Mouse (Mus musculus) forebrain, embryonic 11.5 days (tissue): ENCODE measurements around the gene Gsk3a. TPM values are rescaled to one million over a fixed set of nuclear protein-coding genes. Genes with fewer than 3 reads are reported as not detected.

ENCODE experiments used
- ATAC-seq: fragments of 200-750 bp; cut with Nextera tagmentation; replicated peaks from 2 replicates; pipeline ENCODE4 v1.8.0; 2017; ENCODE audit warnings: moderate TSS enrichment; ENCODE audit not compliant: low FRiP score
- DNase-seq: peaks from one replicate; pipeline ENCODE4 v3.0.0-alpha.2; 2017; ENCODE audit warnings: low spot score
- H3K27ac ChIP-seq: fragments of 300-500 bp; sonication (generic); 2 replicates; pipeline ENCODE4 v1.5.1; 2014; ENCODE audit warnings: low read depth, low read length
- H3K27me3 ChIP-seq: fragments of 300-500 bp; sonication (generic); 2 replicates; pipeline ENCODE4 v1.6.1; 2014; ENCODE audit warnings: mild to moderate bottlenecking, low read length, mixed read lengths; ENCODE audit not compliant: control insufficient read depth, insufficient read depth
- H3K36me3 ChIP-seq: fragments of 300-500 bp; sonication (generic); 2 replicates; pipeline ENCODE4 v1.6.1; 2014; ENCODE audit warnings: mild to moderate bottlenecking, low read length, moderate library complexity, mixed read lengths; ENCODE audit not compliant: control insufficient read depth, insufficient read depth
- H3K4me1 ChIP-seq: fragments of 300-500 bp; sonication (generic); replicated peaks from 2 replicates; pipeline ENCODE4 v1.6.1; 2014; ENCODE audit warnings: low read length, mixed read lengths; ENCODE audit not compliant: control insufficient read depth, insufficient read depth
- H3K4me2 ChIP-seq: fragments of 300-500 bp; sonication (generic); 2 replicates; pipeline ENCODE4 v1.6.1; 2014; ENCODE audit warnings: low read depth, mild to moderate bottlenecking, low read length, moderate library complexity, mixed read lengths; ENCODE audit not compliant: severe bottlenecking
- H3K4me3 ChIP-seq: fragments of 300-500 bp; sonication (generic); 2 replicates; pipeline ENCODE4 v1.5.1; 2014; ENCODE audit warnings: low read depth, low read length
- H3K9ac ChIP-seq: fragments of 300-500 bp; sonication (generic); 2 replicates; pipeline ENCODE4 v1.6.1; 2014; ENCODE audit warnings: low read length
- H3K9me3 ChIP-seq: fragments of 300-500 bp; sonication (generic); 2 replicates; pipeline ENCODE4 v1.6.1; 2016; ENCODE audit warnings: low read length, mixed read lengths; ENCODE audit not compliant: control insufficient read depth
- WGBS: fragments of 180-500 bp; shearing (Covaris S2); extraction: QIAGEN DNeasy Blood & Tissue Kit; methylation state at CpG from one replicate; pipeline ENCODE4 v1.1.7; 2014; 5-methylcytosine and 5-hydroxymethylcytosine counted together
- microRNA-seq: library from miRNA; unstranded; fragments of <30 nt; microRNA quantifications from one replicate; pipeline ENCODE4, GENCODE M21; 2016; ENCODE audit not compliant: insufficient number of aligned reads
- polyA plus RNA-seq: library from polyadenylated mRNA; unstranded; fragments of >200 nt; fragmentation: Nextera tagmentation; extraction: Ambion mirVana; gene quantifications from 2 replicates; pipeline ENCODE4 v1.2.1, GENCODE M21; 2014

Gene Gsk3a
- polyA plus RNA-seq, 1 experiment from 2014 or later: 14.0 TPM

- no peaks in the 10 kb centered on the region; the same call in 1 of the 2 replicates for H3K4me1 ChIP-seq
- 0% methylated on average over 37 of the region's 56 CpGs for WGBS
- peak within 1 kb of the TSS; percentile 53 for H3K4me3 ChIP-seq
- no peaks in the 10 kb centered on the region for H3K9me3 ChIP-seq
- peak; percentile 91 for ATAC-seq
- DNase-seq: peak; percentile 94
- H3K27me3 ChIP-seq: peaks cover 39% of the 10 kb centered on the region
- peak within 1 kb of the TSS; percentile 92 for H3K27ac ChIP-seq
- peak within 1 kb of the TSS; percentile 79 for H3K4me2 ChIP-seq
- peak within 1 kb of the TSS; percentile 73 for H3K9ac ChIP-seq
- no peaks in the 10 kb centered on the region for H3K36me3 ChIP-seq
These were observed 58.0 kb downstream of the Gsk3a start, which contains the start of gene Pou2f2 for GRCm38 (mm10) chr7:25179606-25180161. Gene Pou2f2 (minus strand): TSS chr7:25179726.

- no peaks in the 10 kb centered on the region; the same call in 1 of the 2 replicates for H3K4me1 ChIP-seq
- WGBS: under 1% methylated on average over 50 of the region's 56 CpGs
- H3K9me3 ChIP-seq: no peaks in the 10 kb centered on the region
- H3K4me3 ChIP-seq: peak overlapping the region; percentile 53
- H3K27ac ChIP-seq: peak overlapping the region; percentile 92
- no peaks in the 10 kb centered on the region for H3K36me3 ChIP-seq
- peaks cover 39% of the 10 kb centered on the region for H3K27me3 ChIP-seq
- DNase-seq: peak; percentile 78
- peak overlapping the region; percentile 73 for H3K9ac ChIP-seq
- ATAC-seq: peak; percentile 80
- H3K4me2 ChIP-seq: peak overlapping the region; percentile 79
These were observed 58.7 kb downstream of the Gsk3a start for GRCm38 (mm10) chr7:25178787-25179605.

- H3K4me1 ChIP-seq: peaks cover 1% of the 10 kb centered on the region; the same call in 1 of the 2 replicates
- H3K4me3 ChIP-seq: peak overlapping the region; percentile 53
- H3K36me3 ChIP-seq: no peaks in the 10 kb centered on the region
- H3K27ac ChIP-seq: peak overlapping the region; percentile 92; the same call in 1 of the 2 replicates
- DNase-seq (no peak), ATAC-seq (no peak)
- WGBS: 0% methylated on average over 17 of the region's 17 CpGs
- H3K4me2 ChIP-seq: peak overlapping the region; percentile 79
- peak overlapping the region; percentile 73 for H3K9ac ChIP-seq
- no peaks in the 10 kb centered on the region for H3K9me3 ChIP-seq
- peaks cover 39% of the 10 kb centered on the region for H3K27me3 ChIP-seq
These were observed 59.3 kb downstream of the Gsk3a start for GRCm38 (mm10) chr7:25178317-25178716.

Small RNAs within 50 kb of the gene (microRNA-seq; reads per million reads assigned to microRNA genes)
- not detected for gene Mir7048

Other genes with a start within 250 kb of the Gsk3a start
- 36.3 and 40.2 TPM in 2 replicates for gene Atp1a3, start 231.9 kb downstream of the Gsk3a start, polyA plus RNA-seq
- gene Grik5, start 165.5 kb downstream of the Gsk3a start, polyA plus RNA-seq: 13.6 and 14.0 TPM in 2 replicates
- gene Zfp574, start 165.3 kb downstream of the Gsk3a start, polyA plus RNA-seq: 34.3 and 38.3 TPM in 2 replicates
- gene Pou2f2, start 58.1 kb downstream of the Gsk3a start, polyA plus RNA-seq: 16.8 and 19.9 TPM in 2 replicates
- 11.2 TPM in 2 replicates for gene Dedd2, start 17.2 kb downstream of the Gsk3a start, polyA plus RNA-seq
- gene Zfp526, start 16.4 kb downstream of the Gsk3a start, polyA plus RNA-seq: 3.5 and 3.8 TPM in 2 replicates
- 14.6 and 17.5 TPM in 2 replicates for gene Erf, start 12.9 kb upstream of the Gsk3a start, polyA plus RNA-seq
- gene Cic, start 29.9 kb upstream of the Gsk3a start, polyA plus RNA-seq: 40.3 and 44.2 TPM in 2 replicates
- 298 and 321 TPM in 2 replicates for gene Pafah1b3, start 60.1 kb upstream of the Gsk3a start, polyA plus RNA-seq
- 1.1 and 1.7 TPM in 2 replicates for gene Prr19, start 63.6 kb upstream of the Gsk3a start, polyA plus RNA-seq
- 6.7 and 7.7 TPM in 2 replicates for gene Tmem145, start 68.3 kb upstream of the Gsk3a start, polyA plus RNA-seq
- gene Megf8, start 79.3 kb upstream of the Gsk3a start, polyA plus RNA-seq: 13.8 and 14.6 TPM in 2 replicates
- gene Cnfn, start 131.9 kb upstream of the Gsk3a start, polyA plus RNA-seq: 0.28 TPM in 1 of 2 replicates, not detected in the other
- gene Lipe, start 160.9 kb upstream of the Gsk3a start, polyA plus RNA-seq: 3.0 and 3.8 TPM in 2 replicates
- 0.69 TPM in 1 of 2 replicates, not detected in the other for gene Cxcl17, start 175.0 kb upstream of the Gsk3a start, polyA plus RNA-seq
- gene Ceacam1, start 239.8 kb upstream of the Gsk3a start, polyA plus RNA-seq: 0.51 and 0.81 TPM in 2 replicates